Mouse (Mus musculus): ENCODE data around the gene Jmjd1c.

Jmjd1c gene

DNA sequence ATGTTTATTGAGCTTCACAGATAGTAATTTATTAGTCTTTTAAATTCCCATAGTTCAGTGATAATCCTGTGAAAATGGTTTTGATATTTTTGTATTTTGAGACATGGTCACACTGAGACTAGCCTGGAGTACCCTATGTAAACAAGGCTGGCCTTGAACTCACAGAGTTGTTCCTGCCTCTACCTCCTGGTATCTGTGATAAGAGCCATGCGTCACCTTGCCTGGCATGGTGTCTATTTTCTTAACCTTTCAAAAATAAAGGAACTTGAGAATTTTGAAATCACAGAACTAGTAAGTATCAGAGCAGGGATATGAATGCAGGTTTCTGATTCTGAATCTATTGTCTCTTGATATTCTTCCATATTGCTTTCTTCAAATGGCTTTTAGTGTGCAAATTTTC, 35.8 kb downstream of the Jmjd1c start:
- DNase-seq (ENCODE audit: low spot score in 2 of 2), result no peak

DNA sequence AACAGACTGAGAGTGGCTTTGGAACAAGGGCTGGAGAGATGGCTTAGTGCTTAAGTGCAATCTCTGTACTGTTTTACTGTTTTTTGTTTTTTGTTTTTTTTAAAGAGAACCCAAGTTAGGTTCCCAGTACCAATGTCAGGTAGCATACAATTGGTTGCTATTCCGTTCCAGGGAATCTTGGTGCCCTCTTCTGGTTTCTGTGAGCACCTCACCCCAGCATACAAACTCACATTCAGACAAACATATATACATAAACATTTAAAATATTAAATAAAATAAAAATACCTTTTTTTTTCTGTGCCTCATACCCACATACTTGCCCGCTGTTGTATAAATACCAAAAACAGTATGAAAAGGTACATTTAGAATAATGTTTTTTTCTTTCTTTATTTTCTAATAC, 38.4 kb downstream of the Jmjd1c start:
- DNase-seq (ENCODE audit: low spot score in 2 of 2), result no peak

GRCm38 (mm10) chr10:67137437-67137836, 41.5 kb downstream of the Jmjd1c start:
- no peak for DNase-seq (ENCODE audit: low spot score in 2 of 2)

DNA sequence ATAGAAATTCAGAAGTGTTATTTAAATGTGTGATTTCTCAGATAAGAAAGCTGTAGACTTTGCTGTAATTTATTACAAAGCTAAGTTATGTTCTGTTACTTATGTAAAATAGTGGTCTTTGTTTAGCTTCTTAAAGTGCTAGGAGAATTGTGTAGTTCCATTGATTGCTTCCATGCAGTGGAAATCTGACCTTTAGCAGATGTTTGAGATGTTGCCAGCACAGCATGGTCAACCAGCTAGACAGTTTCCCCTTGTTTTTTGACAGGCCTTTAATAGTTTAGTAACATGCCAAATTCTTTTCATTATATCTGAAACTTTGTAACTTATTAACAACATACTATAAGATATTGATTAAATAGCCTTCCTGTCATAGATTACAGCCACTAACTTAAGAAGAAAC, 47.7 kb downstream of the Jmjd1c start:
- no peak for DNase-seq (ENCODE audit: low spot score in 2 of 2)

DNA sequence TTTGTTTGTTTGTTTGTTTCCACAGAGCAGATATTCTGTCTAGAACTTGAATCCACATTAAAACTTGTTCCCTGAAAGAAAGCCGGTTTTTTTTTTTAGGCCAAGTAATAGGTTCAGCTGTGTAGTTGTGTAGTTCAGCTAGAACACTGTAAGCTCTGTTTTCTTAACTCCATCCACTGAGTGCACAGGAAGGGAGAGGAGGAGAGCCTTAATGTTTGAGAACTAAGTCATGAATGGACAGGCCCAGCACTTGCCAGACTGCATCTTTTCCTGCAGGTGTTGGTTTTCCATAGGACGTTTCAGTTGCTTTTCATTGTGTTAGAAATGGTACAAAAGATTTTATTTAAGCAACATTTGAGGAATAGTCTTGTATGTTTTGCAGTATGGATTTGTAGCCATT, 48.3 kb downstream of the Jmjd1c start:
- DNase-seq (ENCODE audit: low spot score in 2 of 2), result no peak

DNA sequence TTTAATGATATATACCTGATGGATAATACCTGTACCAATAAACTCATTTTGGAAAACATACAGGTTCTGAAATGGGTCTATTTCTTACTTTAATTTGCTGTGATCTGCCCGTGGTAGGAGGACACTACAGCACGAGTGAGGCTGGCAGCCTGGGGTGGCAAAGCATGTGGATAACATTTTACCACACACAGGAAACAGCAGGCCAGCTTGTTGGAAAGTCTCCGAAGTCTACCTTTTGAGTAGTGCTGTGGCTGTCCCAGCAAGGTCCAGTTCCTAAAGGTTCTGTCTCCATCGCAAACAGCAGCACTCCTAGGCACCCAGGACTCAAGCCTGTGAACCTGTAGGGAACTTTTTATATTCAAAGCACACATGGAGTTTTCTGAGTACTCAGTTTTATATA, 49.7 kb downstream of the Jmjd1c start:
- no peak for DNase-seq (ENCODE audit: low spot score in 2 of 2)

DNA sequence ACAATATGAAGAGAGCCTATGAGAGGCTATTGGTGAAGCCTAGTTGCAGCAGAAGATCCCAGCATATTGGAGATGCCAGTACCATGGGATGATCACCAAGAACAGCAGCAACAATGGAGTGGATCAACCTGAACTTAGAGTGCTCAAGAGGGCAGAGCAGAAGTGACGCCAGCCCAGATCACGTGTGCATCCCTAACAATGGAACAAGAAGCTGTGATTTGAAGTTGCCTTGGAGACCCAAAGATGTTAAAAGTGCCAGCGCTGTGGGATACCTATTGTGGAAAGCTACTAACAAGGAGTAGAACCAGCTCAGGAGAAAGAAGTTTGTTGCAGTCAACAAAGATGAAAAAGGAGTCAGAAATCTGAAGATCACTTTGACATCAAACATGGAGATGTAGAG, 55.8 kb downstream of the Jmjd1c start:
- no peak for DNase-seq (ENCODE audit: low spot score in 2 of 2)

DNA sequence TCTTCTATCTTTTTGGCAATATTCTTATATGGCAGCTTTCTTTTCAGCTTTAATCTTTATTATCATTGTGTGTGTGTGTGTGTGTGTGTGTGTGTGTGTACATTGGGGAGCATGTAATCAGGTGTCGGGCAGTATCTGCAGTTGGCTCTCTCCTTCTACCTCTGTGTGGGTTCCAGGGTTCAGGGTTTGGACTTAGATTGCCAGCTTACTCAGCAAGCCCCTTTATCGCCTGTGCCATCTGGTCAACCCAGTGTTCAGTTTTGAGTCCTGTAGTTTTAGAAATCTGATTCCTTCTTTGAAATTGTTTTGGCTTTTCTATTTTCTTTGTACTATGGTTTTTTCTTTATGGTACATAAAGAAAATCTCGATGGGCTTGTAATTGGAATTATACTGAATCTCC, 58.7 kb downstream of the Jmjd1c start:
- no peak for DNase-seq (ENCODE audit: low spot score in 2 of 2)

GRCm38 (mm10) chr10:67174049-67174448, 78.1 kb downstream of the Jmjd1c start:
- no peak for DNase-seq (ENCODE audit: low spot score in 2 of 2)

DNA sequence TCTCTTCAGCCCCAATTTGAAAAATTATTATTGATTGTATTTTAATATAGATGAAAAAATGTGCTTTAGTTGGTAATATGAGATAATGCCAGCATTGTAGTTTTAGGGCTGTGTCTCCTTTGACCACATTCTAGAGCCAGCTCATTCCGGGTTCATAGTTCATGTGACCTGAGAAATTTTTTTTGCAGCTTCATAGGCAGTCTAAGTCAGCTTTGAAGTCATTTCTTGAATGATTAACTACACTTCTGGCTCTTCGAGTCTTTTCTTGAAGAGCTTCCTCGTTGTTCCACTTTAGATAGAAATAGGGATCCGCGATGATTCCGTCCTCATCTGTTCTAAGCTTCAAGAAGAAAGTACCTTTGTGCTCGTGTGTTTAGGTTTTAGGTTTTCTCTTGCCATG, 80.1 kb downstream of the Jmjd1c start:
- no peak for DNase-seq (ENCODE audit: low spot score in 2 of 2)

DNA sequence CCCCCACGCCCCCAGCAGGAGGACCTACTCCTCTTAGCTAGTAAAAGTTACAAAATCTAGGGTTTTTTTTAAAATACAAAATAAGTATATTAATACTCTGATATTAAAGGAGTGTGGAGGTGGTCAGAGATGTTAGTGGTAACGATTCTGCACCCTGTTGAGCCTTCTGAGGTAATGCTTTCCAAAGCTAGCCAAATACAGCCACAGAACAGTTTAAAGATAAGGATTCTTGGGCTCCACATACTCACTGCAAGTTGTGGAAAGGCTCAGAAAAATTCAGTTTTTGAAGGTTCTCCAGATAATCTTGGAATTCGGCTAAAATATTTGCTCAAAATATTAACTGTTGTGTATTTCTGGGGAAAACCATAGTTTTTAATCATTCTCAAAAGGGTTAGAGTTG, 81.0 kb downstream of the Jmjd1c start:
- DNase-seq (ENCODE audit: low spot score in 2 of 2), result no peak

- no peak for DNase-seq (ENCODE audit: low spot score in 2 of 2)
Measured at GRCm38 (mm10) chr10:67177410-67177809, 81.5 kb downstream of the Jmjd1c start.

DNA sequence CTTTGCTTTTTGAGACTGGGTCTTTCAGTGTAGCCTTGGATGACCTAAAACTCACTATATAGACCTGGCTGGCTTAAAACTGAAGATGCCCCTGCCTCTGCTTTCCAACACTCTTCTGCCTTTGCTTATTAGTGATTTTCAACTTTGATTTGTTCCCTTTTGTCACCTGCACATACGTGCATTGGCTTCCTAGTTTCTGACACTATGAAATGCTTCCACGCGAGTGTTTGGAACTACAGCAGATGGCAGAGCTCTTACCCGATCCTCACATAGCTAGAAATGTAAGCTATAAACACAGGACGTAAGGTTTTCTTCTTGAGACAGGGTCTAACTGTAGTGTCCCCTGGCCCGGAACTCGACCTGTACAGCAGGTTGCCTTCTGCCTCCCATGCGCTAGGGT, 84.1 kb downstream of the Jmjd1c start:
- no peak for DNase-seq (ENCODE audit: low spot score in 2 of 2)

- no peak for DNase-seq (ENCODE audit: low spot score in 2 of 2)
Measured at GRCm38 (mm10) chr10:67180799-67181198, 84.9 kb downstream of the Jmjd1c start.

- no peak for DNase-seq (ENCODE audit: low spot score in 2 of 2)
Measured at GRCm38 (mm10) chr10:67182651-67183050, 86.7 kb downstream of the Jmjd1c start.

DNA sequence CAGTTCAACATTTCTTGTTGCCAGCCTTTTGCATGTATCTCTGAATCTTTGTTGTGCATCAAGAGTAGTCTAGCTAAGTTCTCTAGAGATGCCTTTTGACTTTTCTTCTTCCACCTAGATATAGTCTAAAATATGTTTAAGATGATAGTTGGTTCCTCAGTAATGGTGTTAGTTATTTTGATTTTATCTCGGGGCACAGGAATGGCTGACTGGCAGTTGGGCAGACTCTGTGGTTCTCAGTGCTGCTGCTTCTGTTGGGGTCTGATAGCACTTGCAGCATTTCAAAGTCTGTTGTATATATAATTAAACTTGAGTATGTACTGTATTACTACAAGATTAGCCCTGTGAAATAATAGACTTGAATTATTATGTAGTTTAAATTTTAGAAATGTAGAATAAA, 87.2 kb downstream of the Jmjd1c start:
- no peak for DNase-seq (ENCODE audit: low spot score in 2 of 2)

DNA sequence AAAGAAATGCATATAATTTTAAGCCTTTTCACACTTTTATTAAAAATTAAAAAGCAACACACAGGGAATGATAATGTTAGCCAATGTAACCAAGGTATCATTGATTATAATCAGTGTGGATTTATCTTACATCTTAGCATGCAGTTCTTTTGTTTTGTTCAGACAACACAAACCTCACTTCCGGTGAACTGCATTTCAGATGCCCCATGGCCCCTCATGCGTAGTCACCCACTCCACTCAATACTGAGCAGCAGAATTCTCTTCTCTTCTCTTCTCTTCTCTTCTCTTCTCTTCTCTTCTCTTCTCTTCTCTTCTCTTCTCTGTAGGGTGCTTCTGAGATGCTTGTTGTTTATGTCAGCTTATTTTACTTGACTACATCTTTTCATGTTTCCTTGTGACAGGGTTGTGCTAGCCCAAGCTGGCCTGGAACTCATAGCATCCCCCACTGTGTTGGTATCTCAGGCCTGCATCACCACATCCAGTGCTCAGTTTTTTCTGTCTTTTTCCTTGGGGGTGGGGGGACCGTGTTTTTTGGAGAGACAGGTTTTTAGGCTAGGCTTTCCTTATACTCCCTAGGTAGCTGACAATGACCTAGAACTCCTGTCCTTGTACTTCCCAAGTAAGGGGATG, 88.6 kb downstream of the Jmjd1c start:
- DNase-seq (ENCODE audit: low spot score in 2 of 2), result no peak

DNA sequence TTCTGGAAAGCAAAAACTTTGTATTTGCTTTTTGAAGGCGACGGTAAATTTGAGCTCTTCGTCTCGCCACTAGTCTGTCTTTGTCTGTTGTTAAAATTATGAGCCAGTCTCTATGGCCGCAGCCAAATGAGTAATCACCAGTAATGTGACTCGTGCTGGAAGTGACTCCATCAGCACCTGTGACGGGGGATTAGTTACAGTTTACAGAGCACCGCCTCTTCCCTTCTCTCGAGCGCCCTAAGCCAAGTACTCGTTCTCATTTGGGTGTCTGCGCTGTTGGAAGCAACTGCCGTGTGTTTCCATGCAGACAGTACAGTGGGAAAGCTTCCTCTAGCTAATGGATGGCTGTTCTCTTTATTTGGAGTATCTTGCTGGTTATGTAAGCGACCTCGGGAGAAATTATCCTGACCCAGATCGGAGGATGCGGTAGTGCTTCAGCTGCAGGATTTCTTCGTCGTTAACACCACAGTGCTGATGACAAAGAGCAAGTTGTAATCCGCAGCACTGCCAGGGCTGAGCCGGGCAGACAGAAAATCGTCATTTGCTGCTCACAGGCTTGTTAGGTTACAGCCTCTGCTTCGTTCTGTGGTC, 89.7 kb downstream of the Jmjd1c start:
- DNase-seq (ENCODE audit: low spot score in 2 of 2), result peak; percentile 46 to 50

GRCm38 (mm10) chr10:67186489-67186888, 90.6 kb downstream of the Jmjd1c start:
- DNase-seq (ENCODE audit: low spot score in 2 of 2), result no peak

- no peak for DNase-seq (ENCODE audit: low spot score in 2 of 2)
Measured at GRCm38 (mm10) chr10:67187001-67187453, 91.1 kb downstream of the Jmjd1c start.

GRCm38 (mm10) chr10:67187952-67188351, 92.0 kb downstream of the Jmjd1c start:
- DNase-seq (ENCODE audit: low spot score in 2 of 2), result no peak

DNA sequence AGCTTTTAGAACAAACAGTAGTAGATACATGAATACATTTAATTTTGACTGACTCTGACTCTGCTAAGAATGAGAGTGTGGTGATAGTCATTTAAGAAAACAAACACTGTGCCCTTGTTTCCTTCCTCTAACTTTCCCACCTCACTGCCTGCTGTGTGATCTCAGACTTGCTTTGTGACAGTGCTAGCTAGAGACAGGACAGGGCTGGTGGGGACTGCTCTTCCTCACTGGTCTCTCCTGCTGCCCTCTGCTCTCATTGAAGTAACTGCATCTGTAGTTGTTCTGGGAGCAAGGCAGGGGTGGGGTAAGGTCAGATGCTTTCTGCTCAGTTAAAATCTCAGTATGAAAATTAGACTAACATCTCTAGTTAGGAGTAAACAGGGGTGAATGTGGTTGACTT, 93.1 kb downstream of the Jmjd1c start:
- DNase-seq (ENCODE audit: low spot score in 2 of 2), result no peak

DNA sequence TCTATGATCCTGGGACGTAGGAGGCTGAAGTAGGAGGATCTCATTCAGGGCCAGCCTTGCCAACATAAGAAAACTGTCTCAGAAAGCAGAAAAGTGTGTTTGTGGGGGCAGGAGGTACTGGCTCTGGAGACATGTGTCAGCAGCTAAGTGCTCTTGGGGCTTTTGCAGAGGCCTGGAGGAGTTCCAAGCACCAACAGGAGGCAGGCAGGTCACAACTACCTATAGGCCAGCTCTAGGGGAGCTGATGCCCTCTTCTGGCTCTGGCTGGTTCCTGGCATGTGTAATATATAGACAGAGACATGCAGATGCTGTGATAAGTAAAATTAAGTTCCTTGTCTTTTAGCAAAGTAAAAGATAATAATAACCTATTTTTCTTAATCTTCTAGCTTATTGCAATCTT, 94.3 kb downstream of the Jmjd1c start:
- DNase-seq (ENCODE audit: low spot score in 2 of 2), result no peak

DNA sequence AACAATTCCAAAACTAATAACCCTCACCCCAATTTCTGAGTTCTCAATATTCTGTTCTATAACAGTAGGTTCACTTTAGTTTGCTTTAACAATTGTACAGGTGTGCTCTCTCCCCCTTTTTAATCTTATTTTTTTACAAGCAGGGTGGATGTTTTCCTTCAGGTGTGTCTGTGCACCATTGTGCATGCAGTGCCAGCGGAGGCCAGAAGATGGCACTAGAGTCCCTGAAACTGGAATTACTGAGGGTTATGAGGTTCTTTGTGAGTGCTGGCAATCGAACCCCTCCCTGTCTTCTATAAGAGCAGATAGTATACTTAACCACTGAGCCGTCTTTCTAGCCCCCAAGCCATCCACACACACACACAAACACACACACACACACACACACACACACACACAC, 96.4 kb downstream of the Jmjd1c start:
- no peak for DNase-seq (ENCODE audit: low spot score in 2 of 2)
